Mouse (Mus musculus): ENCODE data around the gene Shroom1. TPM values are rescaled to one million over a fixed set of nuclear protein-coding genes. Genes with fewer than 3 reads are reported as not detected.

Gene Shroom1
- total RNA-seq, 1 experiment from 2014 or later: not detected

GRCm38 (mm10) chr11:53443861-53444260 is 13.1 kb upstream of the Shroom1 start:
- ATAC-seq (ENCODE audit: extremely low read depth, insufficient number of reproducible peaks, low FRiP score, poor library complexity, severe bottlenecking): no peak

- no peak for ATAC-seq (ENCODE audit: extremely low read depth, insufficient number of reproducible peaks, low FRiP score, poor library complexity, severe bottlenecking)
Observed at GRCm38 (mm10) chr11:53445562-53445961, 11.4 kb upstream of the Shroom1 start.

- ATAC-seq (ENCODE audit: extremely low read depth, insufficient number of reproducible peaks, low FRiP score, poor library complexity, severe bottlenecking): no peak
Observed at GRCm38 (mm10) chr11:53446183-53446582, 10.8 kb upstream of the Shroom1 start.

- no peak for ATAC-seq (ENCODE audit: extremely low read depth, insufficient number of reproducible peaks, low FRiP score, poor library complexity, severe bottlenecking)
Observed at GRCm38 (mm10) chr11:53447996-53448395, 9.0 kb upstream of the Shroom1 start.

- no peak for ATAC-seq (ENCODE audit: extremely low read depth, insufficient number of reproducible peaks, low FRiP score, poor library complexity, severe bottlenecking)
Observed at GRCm38 (mm10) chr11:53448529-53448928, 8.5 kb upstream of the Shroom1 start.

- no peak for ATAC-seq (ENCODE audit: extremely low read depth, insufficient number of reproducible peaks, low FRiP score, poor library complexity, severe bottlenecking)
Observed at GRCm38 (mm10) chr11:53450070-53450705, 6.8 kb upstream of the Shroom1 start.

- no peak for ATAC-seq (ENCODE audit: extremely low read depth, insufficient number of reproducible peaks, low FRiP score, poor library complexity, severe bottlenecking)
Observed at GRCm38 (mm10) chr11:53451361-53451760, 5.6 kb upstream of the Shroom1 start.

GRCm38 (mm10) chr11:53452396-53452795 is 4.6 kb upstream of the Shroom1 start:
- ATAC-seq (ENCODE audit: extremely low read depth, insufficient number of reproducible peaks, low FRiP score, poor library complexity, severe bottlenecking): no peak

- no peak for ATAC-seq (ENCODE audit: extremely low read depth, insufficient number of reproducible peaks, low FRiP score, poor library complexity, severe bottlenecking)
Observed at GRCm38 (mm10) chr11:53453031-53453430, 4.0 kb upstream of the Shroom1 start.

- ATAC-seq (ENCODE audit: extremely low read depth, insufficient number of reproducible peaks, low FRiP score, poor library complexity, severe bottlenecking): no peak
Observed at GRCm38 (mm10) chr11:53457372-53457954, 458 bp downstream of the Shroom1 start.

- no peak for ATAC-seq (ENCODE audit: extremely low read depth, insufficient number of reproducible peaks, low FRiP score, poor library complexity, severe bottlenecking)
Observed at GRCm38 (mm10) chr11:53458996-53459395, 2.0 kb downstream of the Shroom1 start.

- ATAC-seq (ENCODE audit: extremely low read depth, insufficient number of reproducible peaks, low FRiP score, poor library complexity, severe bottlenecking): no peak
Observed at GRCm38 (mm10) chr11:53460192-53460591, 3.2 kb downstream of the Shroom1 start.

GRCm38 (mm10) chr11:53461727-53462126 is 4.7 kb downstream of the Shroom1 start:
- ATAC-seq (ENCODE audit: extremely low read depth, insufficient number of reproducible peaks, low FRiP score, poor library complexity, severe bottlenecking): no peak

GRCm38 (mm10) chr11:53463551-53464424 is 6.8 kb downstream of the Shroom1 start:
- ATAC-seq (ENCODE audit: extremely low read depth, insufficient number of reproducible peaks, low FRiP score, poor library complexity, severe bottlenecking): no peak

- no peak for ATAC-seq (ENCODE audit: extremely low read depth, insufficient number of reproducible peaks, low FRiP score, poor library complexity, severe bottlenecking)
Observed at GRCm38 (mm10) chr11:53466231-53466971, 9.4 kb downstream of the Shroom1 start.

- ATAC-seq (ENCODE audit: extremely low read depth, insufficient number of reproducible peaks, low FRiP score, poor library complexity, severe bottlenecking): no peak
Observed at GRCm38 (mm10) chr11:53469294-53469967, 12.4 kb downstream of the Shroom1 start.

- peak; percentile 62; the same call in 1 of the 2 replicates for ATAC-seq (ENCODE audit: extremely low read depth, insufficient number of reproducible peaks, low FRiP score, poor library complexity, severe bottlenecking)
Observed at GRCm38 (mm10) chr11:53469968-53470695, 13.1 kb downstream of the Shroom1 start, which contains the start of gene Gm9837. Gene Gm9837 (minus strand): TSS chr11:53470479.

- no peak for ATAC-seq (ENCODE audit: extremely low read depth, insufficient number of reproducible peaks, low FRiP score, poor library complexity, severe bottlenecking)
Observed at GRCm38 (mm10) chr11:53472709-53473108, 15.7 kb downstream of the Shroom1 start.

All from neutrophil, adult 5-6 weeks (primary cell).